ENCODE assay signal across 8 mouse cellular contexts in the genomic region with DNA sequence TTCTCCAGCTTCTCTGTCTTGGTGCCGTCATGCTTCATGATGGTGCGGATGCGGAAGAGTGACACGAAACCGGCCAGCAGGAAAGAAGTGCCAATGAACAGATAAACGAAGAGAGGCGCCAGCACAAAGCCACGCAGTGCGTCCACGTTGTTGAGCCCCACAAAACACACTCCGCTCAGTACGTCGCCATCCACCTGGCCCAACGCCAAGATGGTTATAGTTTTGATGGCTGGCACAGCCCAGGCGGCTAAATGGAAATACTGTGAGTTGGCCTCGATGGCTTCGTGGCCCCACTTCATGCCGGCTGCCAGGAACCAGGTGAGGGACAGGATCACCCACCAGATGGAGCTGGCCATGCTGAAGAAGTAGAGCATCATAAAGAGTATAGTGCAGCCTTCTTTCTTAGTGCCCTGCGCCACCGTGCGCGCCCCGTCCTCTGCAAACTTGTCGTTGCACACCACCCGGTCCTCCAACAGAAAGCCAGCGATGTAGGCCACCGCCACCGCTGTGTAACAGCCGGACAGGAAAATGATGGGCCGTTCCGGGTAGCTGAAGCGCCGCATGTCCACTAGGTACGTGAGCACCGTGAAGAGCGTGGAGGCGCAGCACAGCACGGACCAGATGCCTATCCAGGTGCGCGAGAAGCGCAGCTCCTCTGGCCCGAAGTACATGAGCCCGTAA. TPM values are rescaled to one million over a fixed set of nuclear protein-coding genes. Genes with fewer than 3 reads are reported as not detected.
A peak's percentile ranks its signal among the peaks of the same experiment; 100 is the strongest.
DNase-seq lines count a peak whose midpoint lies in the region; ATAC-seq lines count a peak whose summit lies in the region.

No protein-coding gene starts in this region.

- H3K4me1 ChIP-seq in limb, embryonic 15.5 days: peaks cover 24% of the 10 kb centered on the region
- peaks cover 18% of the 10 kb centered on the region for H3K4me1 ChIP-seq in neural tube, embryonic 11.5 days (ENCODE audit: control insufficient read depth, insufficient read depth, low read length)

- H3K9me3 ChIP-seq in limb, embryonic 15.5 days: no peaks in the 10 kb centered on the region
- H3K9me3 ChIP-seq in neural tube, embryonic 11.5 days (ENCODE audit: control insufficient read depth, low read length): no peaks in the 10 kb centered on the region

- peak overlapping the region; percentile 98 for H3K27ac ChIP-seq in limb, embryonic 15.5 days
- H3K27ac ChIP-seq in neural tube, embryonic 11.5 days (ENCODE audit: low read depth, low read length): no peak overlapping the region

- peak overlapping the region; percentile 87 for H3K4me2 ChIP-seq in limb, embryonic 15.5 days
- H3K4me2 ChIP-seq in neural tube, embryonic 11.5 days (ENCODE audit: low read depth): peak overlapping the region; percentile 99

- DNase-seq in adrenal gland, postnatal 36 days: peak; percentile 6 to 8
- no peak for DNase-seq in adrenal gland, adult 2 months
- peak; percentile 35 to 66 for DNase-seq in cerebellum, postnatal 4 days (ENCODE audit: low spot score in 2 of 2)
- DNase-seq in gastrocnemius, postnatal 25 days: peak; percentile 11
- DNase-seq in kidney, adult 11 months: peak; percentile 22
- peak; percentile 44 for DNase-seq in neural tube, embryonic 11.5 days (ENCODE audit: low spot score)
- no peak for DNase-seq in B cell, adult 2 months

- no peaks in the 10 kb centered on the region for H3K27me3 ChIP-seq in limb, embryonic 15.5 days
- H3K27me3 ChIP-seq in neural tube, embryonic 11.5 days (ENCODE audit: control insufficient read depth, insufficient read depth, low read length): peaks cover 12% of the 10 kb centered on the region; the same call in 1 of the 2 replicates

- WGBS in limb, embryonic 15.5 days: 4% methylated on average over 43 of the region's 43 CpGs
- WGBS in neural tube, embryonic 11.5 days: 3% methylated on average over 43 of the region's 43 CpGs

- H3K9ac ChIP-seq in limb, embryonic 15.5 days: peak overlapping the region; percentile 79
- peak overlapping the region; percentile 90 for H3K9ac ChIP-seq in neural tube, embryonic 11.5 days (ENCODE audit: low read length)

- H3K4me3 ChIP-seq in limb, embryonic 15.5 days: peak overlapping the region; percentile 78
- H3K4me3 ChIP-seq in neural tube, embryonic 11.5 days (ENCODE audit: low read depth, low read length): peak overlapping the region; percentile 79

- no peak for ATAC-seq in limb, embryonic 15.5 days (ENCODE audit: insufficient number of reproducible peaks, low FRiP score, low TSS enrichment, low read depth)
- ATAC-seq in neural tube, embryonic 11.5 days (ENCODE audit: insufficient read depth, low FRiP score, low TSS enrichment): no peak

- H3K36me3 ChIP-seq in limb, embryonic 15.5 days: no peaks in the 10 kb centered on the region
- no peaks in the 10 kb centered on the region for H3K36me3 ChIP-seq in neural tube, embryonic 11.5 days (ENCODE audit: control insufficient read depth, insufficient read depth, low read length)

RNA-seq across cellular contexts. Expression of a gene that starts 1.7 kb away (rescaled TPM):
- total RNA-seq in adrenal gland, postnatal 36 days (2021): 10 to 100 TPM; 16.8 to 21.6 TPM
- total RNA-seq in adrenal gland, adult 2 months (2021): 10 to 100 TPM; 11.9 to 17.2 TPM
- 21.5 and 21.7 TPM in 2 replicates for polyA plus RNA-seq in adrenal gland, adult 2 months (2012; rRNA removed)
- 1 to 10 TPM; 4.8 to 5.0 TPM for total RNA-seq in gastrocnemius, postnatal 25 days (2021)
- polyA plus RNA-seq in limb, embryonic 15.5 days (2015; fragmentation: Nextera tagmentation; extraction: Ambion mirVana): 18.1 and 23.6 TPM in 2 replicates
- 18.8 and 19.7 TPM in 2 replicates for polyA plus RNA-seq in neural tube, embryonic 11.5 days (2014; fragmentation: Nextera tagmentation; extraction: Ambion mirVana)

Comparison
In these comparisons a context has a peak if more than half of its experiments do, and no peak if none do; other contexts are left out.
1. DNase-seq: peak in adrenal gland, postnatal 36 days (2 of 2), cerebellum, postnatal 4 days (2 of 2), gastrocnemius, postnatal 25 days (single experiment), kidney, adult 11 months (single experiment) and neural tube, embryonic 11.5 days (single experiment); none in adrenal gland, adult 2 months (single experiment) and B cell, adult 2 months (0 of 2).